Mouse (Mus musculus): ENCODE data around the gene Atp7b.

Atp7b gene

DNA sequence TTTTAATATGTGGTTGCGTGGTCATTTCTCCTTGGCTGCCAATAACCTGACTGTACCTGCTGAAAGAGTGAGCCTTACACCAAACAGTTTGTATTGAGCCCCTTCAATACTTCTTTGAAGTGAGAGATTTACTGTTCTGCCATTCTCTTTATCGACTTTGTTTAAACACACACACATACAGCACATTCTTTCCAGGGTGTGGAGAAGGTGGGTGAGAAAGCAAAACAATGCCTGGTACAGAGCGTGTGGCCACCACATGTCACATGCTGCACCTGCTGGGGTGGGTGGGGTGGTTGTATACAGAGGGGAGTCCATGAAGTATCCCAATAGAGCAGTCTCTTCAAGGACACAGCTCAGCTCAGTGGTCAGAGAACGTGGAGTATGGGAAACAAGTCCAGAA lies 34.9 kb downstream of the Atp7b start:
- no peak for DNase-seq (ENCODE audit: low spot score)

DNA sequence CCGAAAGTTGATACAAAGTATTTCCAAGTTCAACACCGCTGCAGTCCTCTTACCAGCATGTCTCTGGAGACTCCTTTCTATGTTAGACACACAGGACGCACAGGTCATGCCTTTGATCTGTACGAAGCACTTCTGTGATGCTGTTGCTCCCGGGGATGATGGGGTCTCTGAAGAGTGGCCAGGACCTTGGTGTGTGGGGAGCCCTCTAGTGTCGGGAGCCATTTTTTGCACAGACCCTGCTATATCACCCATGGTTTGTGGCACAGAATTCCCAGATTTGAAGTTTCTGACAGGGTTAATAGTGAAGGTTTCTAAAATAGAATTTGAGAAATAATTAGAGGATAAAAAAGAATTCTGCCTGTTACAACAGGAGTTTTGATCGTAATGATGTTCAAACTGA lies 37.9 kb downstream of the Atp7b start:
- DNase-seq (ENCODE audit: low spot score) = no peak

DNA sequence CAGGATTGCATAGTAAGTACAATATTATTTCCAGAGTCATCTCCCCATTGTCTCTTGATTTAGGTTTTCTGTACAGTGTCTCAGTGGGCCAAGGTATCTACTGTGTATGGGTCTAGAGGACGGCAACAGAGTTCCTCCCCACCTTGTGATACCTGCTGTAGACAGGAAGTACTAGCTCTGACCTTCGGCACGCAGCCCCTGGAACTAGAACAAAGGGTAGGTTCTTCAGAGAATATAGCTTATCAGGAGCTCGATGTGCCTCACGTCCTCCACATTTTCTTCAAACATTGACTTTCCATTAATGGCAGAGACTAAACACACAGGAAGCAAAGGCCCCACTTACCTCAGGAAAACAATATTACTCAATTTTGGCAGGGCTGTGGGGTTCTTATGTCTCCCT lies 40.6 kb downstream of the Atp7b start:
- DNase-seq (ENCODE audit: low spot score) = no peak

DNA sequence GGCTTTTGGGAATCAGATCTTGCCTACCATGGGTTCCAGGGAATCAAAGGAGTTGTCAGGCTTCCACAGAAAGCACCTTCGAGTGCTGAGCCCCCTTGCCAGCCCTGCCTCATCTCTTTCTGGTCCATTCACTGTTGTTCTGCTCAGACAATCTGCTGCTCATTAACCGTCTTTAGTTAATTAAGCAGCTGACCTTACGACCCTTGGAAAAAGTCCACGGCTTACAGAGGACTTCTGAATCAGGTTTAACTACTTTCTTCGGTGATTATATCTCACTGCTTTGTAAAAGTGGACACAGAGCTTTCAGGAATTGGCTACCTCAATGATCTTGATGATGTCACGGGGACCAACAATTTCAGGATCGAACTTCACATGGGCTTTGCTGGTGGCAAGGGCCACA lies 42.4 kb downstream of the Atp7b start:
- DNase-seq (ENCODE audit: low spot score) = no peak

DNA sequence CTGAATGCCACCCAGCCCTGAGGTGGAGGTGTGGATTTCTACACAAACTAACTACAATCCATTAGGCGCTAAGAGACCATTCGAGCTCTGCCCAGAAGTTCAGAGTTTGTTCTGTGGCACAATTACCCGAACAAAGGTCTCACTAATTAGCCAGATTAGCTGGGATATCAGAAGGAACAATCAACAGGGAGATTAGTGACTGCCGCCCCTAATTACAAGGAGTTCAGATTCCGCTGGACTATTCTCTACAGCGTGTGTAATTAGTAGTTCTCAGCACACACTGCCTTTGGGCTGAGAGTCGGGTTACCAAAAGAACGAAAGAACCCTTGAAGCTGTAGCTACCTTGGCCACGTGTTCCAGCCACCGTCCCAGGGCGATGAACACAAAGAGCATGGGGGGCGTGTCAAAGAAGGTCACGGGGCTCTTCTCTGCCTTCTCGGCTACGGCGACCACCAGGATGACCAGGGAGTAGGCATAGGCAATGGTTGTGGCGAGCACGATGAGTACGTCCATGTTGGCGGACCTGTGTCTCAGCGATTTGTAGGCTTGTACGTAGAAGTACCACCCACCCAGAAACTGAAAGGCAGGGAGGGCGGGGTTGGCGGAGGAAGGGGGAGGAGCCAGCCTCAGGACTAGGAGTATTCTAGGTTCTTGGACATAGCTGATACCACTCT lies 46.9 kb downstream of the Atp7b start:
- no peak for DNase-seq (ENCODE audit: low spot score)

DNA sequence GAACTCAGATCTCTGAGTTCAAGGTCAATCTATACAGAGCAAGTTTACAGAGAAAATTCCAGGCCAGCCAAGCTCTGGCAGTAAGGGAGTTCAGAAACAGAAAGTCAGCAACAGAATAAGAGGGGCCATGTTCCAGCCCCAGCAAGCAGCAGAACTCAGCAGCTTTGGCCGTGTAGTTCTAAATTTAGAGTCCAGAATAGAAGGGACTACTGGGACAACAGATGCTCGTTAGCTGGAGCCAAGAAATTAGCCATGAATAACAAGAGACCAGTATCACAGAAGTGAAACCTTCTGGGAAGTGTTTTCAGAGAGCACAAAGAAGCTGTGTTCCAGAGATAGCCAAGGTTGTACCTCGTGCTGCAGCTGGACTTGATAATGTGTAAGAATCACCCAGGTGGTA lies 50.7 kb downstream of the Atp7b start:
- no peak for DNase-seq (ENCODE audit: low spot score)

DNA sequence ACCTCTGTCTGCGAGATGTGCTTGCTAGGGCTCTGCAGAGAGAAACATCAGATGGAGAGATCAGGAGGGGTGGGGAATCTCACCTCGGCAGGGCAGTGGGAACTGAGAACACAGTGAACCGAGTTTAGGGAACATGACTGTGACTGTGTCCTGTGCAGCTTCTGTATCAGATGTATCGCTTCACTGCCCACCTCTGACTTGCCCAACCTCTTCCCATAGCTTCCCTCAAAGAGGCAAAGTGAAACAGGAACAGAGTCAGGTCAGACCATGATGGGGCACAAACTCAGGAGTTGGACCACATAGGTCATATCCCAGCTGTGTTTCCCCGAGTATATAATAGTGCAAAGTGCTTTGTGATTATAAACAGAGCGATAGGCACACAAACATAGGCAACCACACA lies 53.7 kb downstream of the Atp7b start:
- DNase-seq (ENCODE audit: low spot score) = no peak

DNA sequence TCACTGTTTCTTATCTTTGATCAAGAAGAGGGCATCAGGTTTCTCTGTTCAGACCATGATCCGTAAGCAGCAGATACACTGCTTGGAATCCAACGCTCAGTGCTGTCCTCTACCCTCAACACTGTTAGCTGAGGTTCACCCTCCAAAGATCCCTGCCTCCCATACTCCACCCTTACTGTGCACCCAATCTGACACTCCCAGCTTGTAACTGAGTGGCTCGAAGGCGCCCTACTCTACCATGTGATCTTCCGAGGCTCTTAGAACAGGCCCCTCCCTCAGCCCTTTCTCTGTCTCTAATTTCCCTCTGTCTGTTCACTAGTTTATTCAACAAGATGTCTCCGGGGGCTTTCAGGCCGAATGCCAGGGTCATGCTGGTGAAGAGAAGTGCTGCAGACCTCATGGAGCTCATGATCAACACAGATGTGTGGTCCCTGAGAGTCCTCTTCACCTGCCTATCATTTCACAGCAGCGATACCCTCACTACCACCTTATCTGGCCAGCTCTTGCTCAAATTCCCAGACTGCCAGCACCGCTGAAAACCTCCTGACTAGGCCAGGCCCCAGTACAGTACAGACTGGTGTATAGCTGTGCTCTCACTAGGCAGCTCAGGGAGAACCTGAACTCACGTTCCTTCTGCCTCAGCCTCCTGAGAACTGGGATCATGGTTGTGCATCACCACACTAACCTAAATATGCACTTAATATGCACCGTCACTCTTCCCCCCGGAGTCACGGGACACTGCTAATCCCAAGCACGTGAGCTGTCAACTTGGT lies 55.2 kb downstream of the Atp7b start:
- no peak for DNase-seq (ENCODE audit: low spot score)

DNA sequence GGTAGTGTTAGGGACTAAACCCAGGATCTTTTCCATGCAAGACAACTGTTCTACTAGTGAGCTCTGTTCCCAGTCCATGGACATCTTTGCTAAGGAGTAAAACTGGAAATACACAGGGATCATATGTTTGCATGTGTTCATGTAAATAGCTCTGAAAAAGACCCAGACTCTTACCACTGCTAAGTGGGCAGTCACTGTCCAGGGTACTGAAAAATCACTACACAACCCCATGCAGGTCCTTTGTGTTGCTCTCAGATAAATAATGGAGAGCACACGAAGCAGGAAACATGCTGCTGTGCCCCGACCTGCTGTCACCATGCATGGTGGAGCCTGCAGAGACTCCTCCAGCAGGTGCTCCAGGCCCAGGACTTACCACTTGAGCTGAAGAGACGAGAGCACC lies 64.9 kb downstream of the Atp7b start:
- no peak for DNase-seq (ENCODE audit: low spot score)

DNA sequence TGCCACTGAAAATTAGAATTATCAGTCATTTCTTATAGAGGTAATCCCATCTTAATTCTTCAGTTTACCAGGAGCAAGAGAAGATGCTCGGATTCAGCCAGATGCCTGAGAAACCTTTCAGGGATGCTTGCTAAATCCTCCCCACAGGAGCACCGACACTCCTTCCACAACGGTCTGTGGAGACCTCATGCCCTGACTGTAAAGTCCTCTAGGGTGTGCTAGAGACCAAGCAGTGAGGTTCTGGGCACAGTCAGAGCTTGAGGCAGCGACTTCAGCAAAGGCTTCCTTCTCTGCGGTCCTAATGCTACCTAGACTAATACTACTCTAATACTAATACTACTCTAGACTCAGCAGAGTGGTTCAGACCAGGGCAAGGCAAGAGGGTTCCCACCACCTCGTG lies 67.9 kb downstream of the Atp7b start:
- DNase-seq (ENCODE audit: low spot score) = no peak

DNA sequence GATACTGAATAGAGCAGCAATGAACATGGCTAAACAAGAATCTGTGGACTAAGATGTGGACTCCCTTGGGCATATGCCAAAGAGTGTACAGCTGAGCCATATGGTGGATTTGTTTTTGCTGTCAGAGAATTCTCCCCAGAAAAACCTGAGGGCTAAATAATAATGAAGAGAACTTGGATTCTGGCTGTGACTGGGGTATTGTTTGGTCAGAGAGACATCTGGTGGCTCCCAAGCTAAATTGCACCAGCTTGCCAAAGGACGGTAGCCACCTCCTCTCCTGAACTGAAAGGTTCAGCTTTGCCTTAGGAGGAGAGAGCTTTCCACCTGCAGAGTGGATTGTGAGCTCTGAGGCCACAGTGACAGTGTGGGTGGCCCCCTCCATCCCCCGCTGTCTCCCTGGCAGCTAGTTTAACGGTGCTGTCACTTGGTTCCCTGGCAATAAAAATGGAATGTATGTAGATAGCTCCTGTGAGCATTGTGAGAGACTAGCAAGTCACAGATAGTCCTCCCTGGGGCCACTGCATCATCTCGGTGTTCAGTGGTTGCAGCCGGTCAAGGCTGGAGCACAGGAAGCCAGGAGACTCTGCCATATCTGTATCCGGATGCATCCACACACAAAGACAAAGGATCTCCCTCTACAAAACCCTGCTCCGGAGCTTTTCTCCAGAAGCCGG lies 78.3 kb downstream of the Atp7b start:
- no peak for DNase-seq (ENCODE audit: low spot score)

DNA sequence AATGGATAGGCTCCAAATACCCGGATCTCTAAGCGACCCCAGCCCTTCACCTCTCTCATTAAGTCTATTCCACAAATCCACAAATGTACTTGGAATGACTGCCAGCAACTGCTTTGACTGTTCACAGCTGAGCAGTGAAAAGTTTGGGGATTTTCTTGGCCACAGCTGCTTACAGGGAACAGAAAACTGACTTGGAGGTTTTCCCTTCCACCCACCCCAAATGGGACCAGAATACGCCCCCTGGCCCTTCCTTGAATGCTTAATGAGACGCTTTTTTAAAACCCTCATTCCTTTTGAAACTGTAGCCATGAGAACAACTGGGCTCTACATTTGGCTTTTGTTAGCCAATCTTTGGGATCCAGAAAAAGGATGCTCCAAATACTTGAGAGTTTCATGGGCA lies 81.9 kb downstream of the Atp7b start:
- DNase-seq (ENCODE audit: low spot score) = no peak

DNA sequence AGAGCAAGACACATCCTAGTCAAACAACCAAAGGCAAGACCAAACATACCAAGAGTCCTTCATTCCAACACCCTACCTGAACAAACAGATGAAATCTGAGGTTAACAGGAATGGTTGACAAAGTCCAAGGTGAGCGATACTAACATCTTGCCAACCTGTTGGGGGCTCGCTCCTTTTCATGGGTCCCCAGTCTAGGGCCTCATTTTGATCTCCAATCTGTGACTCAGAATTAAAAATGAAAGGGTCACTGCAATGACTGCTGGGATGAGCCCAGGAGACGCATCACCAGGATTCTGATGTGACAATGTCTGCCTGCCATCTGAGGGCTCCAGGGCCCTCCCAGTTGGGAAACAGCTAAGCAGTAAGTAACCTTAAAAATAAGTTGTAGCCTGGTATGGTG lies 90.6 kb downstream of the Atp7b start, which contains the start of gene Ccdc70:
TSS of gene Ccdc70 (plus strand) at position 301 of the 400 bp plus-strand sequence.
- DNase-seq (ENCODE audit: low spot score) = no peak

DNA sequence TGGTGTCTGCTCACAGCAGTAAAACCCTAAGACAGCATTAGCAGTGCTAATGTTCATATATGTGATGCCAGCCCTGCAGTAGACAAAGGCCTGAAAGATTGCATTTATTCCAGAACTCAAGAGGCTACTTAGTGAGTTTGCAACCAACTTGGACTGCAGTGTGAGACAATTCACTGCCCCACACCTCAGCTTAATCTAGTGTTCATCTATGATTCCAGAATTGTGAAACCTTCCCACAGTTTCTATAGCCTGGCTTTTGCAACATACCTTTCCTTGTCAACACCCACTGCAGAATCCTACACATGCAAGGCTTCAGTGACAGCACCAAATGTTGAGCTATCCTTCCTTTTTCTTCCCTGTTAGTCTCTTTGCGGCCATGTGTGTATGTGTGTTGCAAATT lies 93.5 kb downstream of the Atp7b start:
- DNase-seq (ENCODE audit: low spot score) = no peak

DNA sequence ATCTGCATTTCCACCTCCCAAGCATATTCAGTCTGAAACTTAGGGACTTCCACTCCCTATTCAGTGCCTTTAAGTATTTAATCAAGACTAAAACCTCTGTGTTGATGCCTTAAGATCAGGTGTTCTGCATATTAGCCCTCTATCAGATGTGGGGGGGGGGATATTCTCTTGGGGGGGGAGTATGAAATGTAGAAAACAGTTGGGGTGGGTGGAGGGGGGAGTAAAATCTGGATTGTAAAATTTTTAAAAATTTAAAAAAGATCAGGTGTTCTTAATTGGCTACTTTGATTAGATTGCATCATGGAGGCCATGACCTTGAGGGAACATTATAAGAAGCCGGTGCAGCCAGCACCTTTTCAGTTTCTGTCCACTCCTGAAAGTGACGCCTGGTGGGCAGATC lies 101.7 kb downstream of the Atp7b start, which contains the start of gene Fam90a1a:
TSS of gene Fam90a1a (plus strand) at position 301 of the 400 bp plus-strand sequence.
- DNase-seq (ENCODE audit: low spot score) = no peak

DNA sequence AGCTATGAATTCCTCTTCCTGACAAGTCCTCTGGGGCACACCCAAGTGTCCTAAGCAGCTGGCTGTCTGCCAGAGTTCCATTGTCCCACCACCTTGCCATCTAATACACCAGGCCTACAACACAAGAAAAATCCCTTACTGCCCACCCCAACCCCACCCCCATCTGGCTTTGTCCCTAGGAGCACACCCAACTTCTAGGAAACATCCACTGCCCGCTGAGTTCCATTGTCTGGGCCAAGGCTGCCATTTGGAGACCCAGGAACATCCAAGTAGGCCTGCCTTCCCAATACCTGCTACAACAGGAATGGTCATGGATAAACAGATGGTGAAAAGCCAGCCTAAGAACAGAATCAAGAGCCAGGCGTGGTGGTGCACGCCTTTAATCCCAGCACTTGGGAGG lies 103.8 kb downstream of the Atp7b start:
- DNase-seq (ENCODE audit: low spot score) = no peak

DNA sequence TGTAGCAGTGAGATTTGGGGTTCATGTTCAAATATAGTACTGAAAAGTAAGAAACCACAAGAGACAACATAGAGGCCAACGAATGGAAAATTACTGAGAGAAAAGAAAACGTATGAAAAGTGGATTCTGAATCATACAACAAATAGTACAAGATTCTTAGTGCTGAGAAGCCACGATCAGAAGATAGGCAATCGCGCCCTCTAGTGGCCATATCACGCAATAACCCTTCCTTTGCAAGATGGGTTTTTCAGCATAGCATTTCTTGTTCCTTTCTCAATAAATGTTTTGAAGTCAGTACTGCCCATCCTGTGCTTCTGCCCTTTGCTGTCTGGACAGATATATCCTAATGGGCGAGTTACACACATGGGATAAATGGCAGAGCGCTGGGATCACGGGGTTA lies 104.8 kb downstream of the Atp7b start:
- no peak for DNase-seq (ENCODE audit: low spot score)

DNA sequence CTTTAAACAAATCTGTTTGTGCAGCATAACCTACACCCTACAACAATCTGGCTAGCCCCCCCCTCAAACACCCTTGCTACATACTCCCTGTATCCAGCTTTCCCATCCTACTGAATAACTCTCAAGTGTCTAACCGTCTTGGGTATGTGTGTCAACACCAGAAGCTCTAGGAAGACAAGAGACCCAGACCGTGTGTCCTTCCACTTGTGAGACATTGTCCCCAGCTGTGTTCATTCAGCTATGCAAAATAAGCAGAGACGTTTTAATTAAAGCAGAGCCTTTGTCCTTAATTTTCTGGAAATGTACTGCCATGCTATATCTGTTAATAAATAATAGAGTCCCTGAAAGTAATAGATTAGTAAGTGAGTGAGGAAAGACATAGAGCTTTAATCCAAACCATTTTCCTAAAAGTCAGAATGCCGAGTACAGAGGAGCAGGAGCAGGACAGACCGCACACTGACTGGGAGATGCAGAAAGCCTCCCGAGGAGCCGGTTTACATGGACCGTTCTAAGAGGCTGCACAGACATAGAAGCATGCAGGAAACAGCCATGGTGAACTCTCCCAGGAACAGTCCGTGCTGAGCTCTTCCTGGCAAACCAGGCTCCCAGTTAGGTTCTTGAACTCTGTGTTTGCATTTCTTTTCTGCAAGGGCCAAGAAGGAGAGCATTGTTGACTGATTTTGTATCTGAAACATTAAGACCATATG lies 112.6 kb downstream of the Atp7b start:
- no peak for DNase-seq (ENCODE audit: low spot score)

DNA sequence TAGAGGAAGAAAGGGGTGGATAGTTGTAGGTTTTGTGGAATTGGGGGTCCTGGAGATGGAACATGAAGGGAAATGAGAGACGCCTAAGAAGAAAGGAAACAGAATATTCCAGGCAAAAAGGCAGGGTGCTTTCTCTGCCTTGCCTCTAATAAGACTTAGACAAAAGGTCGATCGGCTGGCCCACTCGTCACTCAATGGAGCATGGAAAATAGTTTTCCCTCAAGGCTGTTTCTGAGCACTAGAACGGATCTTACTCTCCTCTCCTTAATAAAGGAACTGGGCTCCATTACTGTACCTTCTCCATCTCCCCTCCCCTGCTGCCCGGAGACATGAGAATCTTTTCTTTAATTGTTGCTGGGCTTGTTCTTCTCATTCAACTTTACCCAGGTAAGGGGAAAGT lies 113.6 kb downstream of the Atp7b start, which contains the start of gene Defb13:
TSS of gene Defb13 (plus strand) at position 301 of the 400 bp plus-strand sequence.
- no peak for DNase-seq (ENCODE audit: low spot score)

Measured in ovary, postnatal 10 days (tissue).